Mouse (Mus musculus) erythroblast, embryonic 14.5 days (primary cell): ENCODE measurements around the gene Agpat4.

Experiments
- GATA1 ChIP-seq: IDR thresholded peaks from 2 replicates; pipeline ENCODE4 v1.6.1; 2012; ENCODE audit warnings: low read length, inconsistent platforms, mixed read lengths
- TAL1 ChIP-seq: IDR thresholded peaks from 3 replicates; pipeline ENCODE4 v1.6.1; 2012; ENCODE audit warnings: low read length, inconsistent platforms, mixed read lengths

DNA sequence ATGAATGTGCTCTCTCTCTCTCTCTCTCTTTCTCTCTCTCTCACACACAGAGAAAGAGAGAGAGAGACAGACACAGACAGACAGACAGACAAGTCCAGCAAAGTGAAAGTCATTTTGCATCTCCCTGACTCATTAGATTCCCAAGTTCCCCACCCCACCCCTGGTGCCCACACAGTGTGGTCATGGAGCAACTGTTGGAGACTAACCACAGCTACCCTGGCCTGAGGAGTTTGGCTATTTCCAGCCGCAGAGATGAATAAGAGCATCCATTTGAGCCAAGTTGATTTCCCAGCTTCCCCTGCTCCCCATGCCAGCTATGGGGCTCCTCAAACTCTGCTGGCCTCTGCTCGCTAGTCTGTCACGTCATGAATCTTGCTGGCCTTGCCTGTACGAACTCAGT, 91.0 kb downstream of the Agpat4 start:
- TF ChIP-seq GATA1 (no peak), TAL1 (no peak)
